Mouse (Mus musculus): ENCODE data around the gene Cxadr. TPM values are rescaled to one million over a fixed set of nuclear protein-coding genes. Genes with fewer than 3 reads are reported as not detected.

The Cxadr gene
- polyA plus RNA-seq (2012; ENCODE audit: insufficient read depth, insufficient read length, missing spikeins) = 30.3 and 30.8 TPM in 2 replicates

GRCm38 (mm10) chr16:78301183-78301830, at the start of gene Cxadr:
Gene Cxadr (plus strand): TSS chr16:78301489.
- H3K27ac ChIP-seq (replicated peaks; ENCODE audit: low read depth, low read length) = peak within 1 kb of the TSS; percentile 45
- peak within 1 kb of the TSS; percentile 77 for H3K4me3 ChIP-seq (ENCODE audit: insufficient read depth, low read depth, low read length)
- H3K4me1 ChIP-seq (ENCODE audit: control insufficient read depth, insufficient read depth, insufficient read length, low read length) = no peaks in the 10 kb centered on the region

GRCm38 (mm10) chr16:78258989-78259388, 42.3 kb upstream of the Cxadr start:
- no peak overlapping the region for H3K4me3 ChIP-seq (ENCODE audit: insufficient read depth, low read depth, low read length)
- no peaks in the 10 kb centered on the region for H3K4me1 ChIP-seq (ENCODE audit: control insufficient read depth, insufficient read depth, insufficient read length, low read length)
- no peak overlapping the region for H3K27ac ChIP-seq (replicated peaks; ENCODE audit: low read depth, low read length)

- Histone ChIP-seq H3K27ac (replicated peaks; ENCODE audit: low read depth, low read length) (no peak overlapping the region), H3K4me3 (ENCODE audit: insufficient read depth, low read depth, low read length) (no peak overlapping the region), H3K4me1 (ENCODE audit: control insufficient read depth, insufficient read depth, insufficient read length, low read length) (peaks cover 4% of the 10 kb centered on the region; the same call in 1 of the 2 replicates)
Observed at GRCm38 (mm10) chr16:78260070-78260879, 41.0 kb upstream of the Cxadr start.

- no peak overlapping the region for H3K27ac ChIP-seq (replicated peaks; ENCODE audit: low read depth, low read length)
- H3K4me3 ChIP-seq (ENCODE audit: insufficient read depth, low read depth, low read length) = no peak overlapping the region
- peaks cover 4% of the 10 kb centered on the region; the same call in 1 of the 2 replicates for H3K4me1 ChIP-seq (ENCODE audit: control insufficient read depth, insufficient read depth, insufficient read length, low read length)
Observed at GRCm38 (mm10) chr16:78261520-78261919, 39.8 kb upstream of the Cxadr start.

DNA sequence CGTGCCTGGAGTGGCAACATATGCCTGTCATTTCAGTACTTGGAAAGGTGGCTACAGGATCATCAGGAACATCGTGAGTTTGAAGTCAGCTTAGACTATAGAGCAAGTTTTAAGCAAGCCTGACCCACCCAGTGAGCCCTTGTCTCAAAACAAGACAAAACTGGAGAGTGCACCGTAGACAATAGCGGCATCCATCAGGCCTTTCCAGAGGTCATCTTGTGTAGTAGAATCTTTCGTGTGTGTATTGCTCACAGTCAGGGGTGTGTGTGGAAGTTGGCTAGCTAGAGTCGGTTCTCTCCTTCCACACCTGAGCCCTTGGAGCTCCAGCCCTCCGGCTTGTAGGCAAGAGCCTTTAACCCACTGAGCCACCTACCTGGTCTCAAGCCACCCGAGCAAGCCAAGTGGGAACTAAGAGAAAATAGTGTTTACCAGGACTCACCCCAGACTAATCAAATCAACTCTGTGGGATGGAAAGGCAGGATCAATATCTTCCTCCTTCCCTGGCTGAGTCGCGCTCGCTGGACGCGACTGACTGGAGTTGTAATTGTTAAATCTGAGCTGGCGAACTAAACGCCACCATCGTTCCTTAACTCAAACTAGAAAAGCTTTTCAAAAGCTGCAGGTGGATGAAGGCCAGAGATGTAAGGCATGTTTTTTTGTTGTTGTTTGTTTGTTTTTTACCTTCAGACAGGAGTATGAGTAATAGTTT, 36.7 kb upstream of the Cxadr start:
- Histone ChIP-seq H3K27ac (replicated peaks; ENCODE audit: low read depth, low read length) (peak overlapping the region; percentile 79), H3K4me3 (ENCODE audit: insufficient read depth, low read depth, low read length) (peak overlapping the region; percentile 44), H3K4me1 (ENCODE audit: control insufficient read depth, insufficient read depth, insufficient read length, low read length) (peaks cover 4% of the 10 kb centered on the region; the same call in 1 of the 2 replicates)

GRCm38 (mm10) chr16:78265151-78265590, 36.1 kb upstream of the Cxadr start:
- H3K27ac ChIP-seq (replicated peaks; ENCODE audit: low read depth, low read length) = peak overlapping the region; percentile 79
- H3K4me1 ChIP-seq (ENCODE audit: control insufficient read depth, insufficient read depth, insufficient read length, low read length) = peaks cover 4% of the 10 kb centered on the region; the same call in 1 of the 2 replicates
- peak overlapping the region; percentile 44 for H3K4me3 ChIP-seq (ENCODE audit: insufficient read depth, low read depth, low read length)

GRCm38 (mm10) chr16:78265826-78266225, 35.5 kb upstream of the Cxadr start:
- H3K4me3 ChIP-seq (ENCODE audit: insufficient read depth, low read depth, low read length) = peak overlapping the region; percentile 44; the same call in 1 of the 2 replicates
- H3K27ac ChIP-seq (replicated peaks; ENCODE audit: low read depth, low read length) = peak overlapping the region; percentile 79; the same call in 1 of the 2 replicates

GRCm38 (mm10) chr16:78267453-78267852, 33.8 kb upstream of the Cxadr start:
- Histone ChIP-seq H3K4me3 (ENCODE audit: insufficient read depth, low read depth, low read length) (no peak overlapping the region), H3K27ac (replicated peaks; ENCODE audit: low read depth, low read length) (no peak overlapping the region), H3K4me1 (ENCODE audit: control insufficient read depth, insufficient read depth, insufficient read length, low read length) (peaks cover 4% of the 10 kb centered on the region; the same call in 1 of the 2 replicates)

More at GRCm38 (mm10) chr16:78265826-78266225, 35.5 kb upstream of the Cxadr start:
- H3K4me1 ChIP-seq (ENCODE audit: control insufficient read depth, insufficient read depth, insufficient read length, low read length) = peaks cover 4% of the 10 kb centered on the region; the same call in 1 of the 2 replicates

GRCm38 (mm10) chr16:78268167-78268566, 33.1 kb upstream of the Cxadr start:
- H3K27ac ChIP-seq (replicated peaks; ENCODE audit: low read depth, low read length) = no peak overlapping the region
- peaks cover 4% of the 10 kb centered on the region; the same call in 1 of the 2 replicates for H3K4me1 ChIP-seq (ENCODE audit: control insufficient read depth, insufficient read depth, insufficient read length, low read length)
- H3K4me3 ChIP-seq (ENCODE audit: insufficient read depth, low read depth, low read length) = no peak overlapping the region

DNA sequence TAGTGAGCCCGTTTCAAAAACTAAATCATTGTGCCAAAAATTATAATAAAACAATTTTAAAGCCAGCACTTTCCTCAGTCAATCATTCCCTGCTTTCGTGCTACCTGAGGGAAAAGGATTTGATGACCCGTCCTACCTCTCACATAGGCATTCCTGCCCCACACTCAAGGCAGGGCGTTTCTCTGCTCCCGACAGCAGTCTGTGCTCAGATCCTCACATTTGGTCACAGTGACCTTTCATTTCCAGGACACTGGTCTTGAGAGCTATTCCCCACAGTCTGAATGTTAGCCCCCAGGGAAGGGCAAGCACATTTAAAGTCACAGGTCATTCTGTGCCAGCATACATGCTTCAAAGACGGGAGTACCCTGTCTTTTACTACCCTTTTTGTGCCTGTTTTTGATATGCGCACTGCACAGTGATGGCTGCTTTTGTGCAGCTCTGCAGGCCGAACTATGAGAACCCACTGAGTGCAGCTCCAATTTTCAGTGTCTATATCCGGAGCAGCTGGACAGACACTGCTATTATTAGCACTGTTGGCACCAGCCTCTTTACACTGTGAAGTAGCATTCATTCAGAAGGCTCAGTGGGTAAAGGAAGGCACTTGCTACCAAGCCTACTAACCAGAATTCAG, 26.3 kb upstream of the Cxadr start:
- Histone ChIP-seq H3K4me3 (ENCODE audit: insufficient read depth, low read depth, low read length) (no peak overlapping the region; the same call in 1 of the 2 replicates), H3K27ac (replicated peaks; ENCODE audit: low read depth, low read length) (peak overlapping the region; percentile 97), H3K4me1 (ENCODE audit: control insufficient read depth, insufficient read depth, insufficient read length, low read length) (no peaks in the 10 kb centered on the region)

GRCm38 (mm10) chr16:78277567-78277966, 23.7 kb upstream of the Cxadr start:
- H3K27ac ChIP-seq (replicated peaks; ENCODE audit: low read depth, low read length) = no peak overlapping the region
- no peak overlapping the region for H3K4me3 ChIP-seq (ENCODE audit: insufficient read depth, low read depth, low read length)

GRCm38 (mm10) chr16:78280093-78280881, 21.0 kb upstream of the Cxadr start:
- H3K4me3 ChIP-seq (ENCODE audit: insufficient read depth, low read depth, low read length) = no peak overlapping the region
- no peak overlapping the region for H3K27ac ChIP-seq (replicated peaks; ENCODE audit: low read depth, low read length)
- H3K4me1 ChIP-seq (ENCODE audit: control insufficient read depth, insufficient read depth, insufficient read length, low read length) = no peaks in the 10 kb centered on the region

More at GRCm38 (mm10) chr16:78277567-78277966, 23.7 kb upstream of the Cxadr start:
- H3K4me1 ChIP-seq (ENCODE audit: control insufficient read depth, insufficient read depth, insufficient read length, low read length) = no peaks in the 10 kb centered on the region

DNA sequence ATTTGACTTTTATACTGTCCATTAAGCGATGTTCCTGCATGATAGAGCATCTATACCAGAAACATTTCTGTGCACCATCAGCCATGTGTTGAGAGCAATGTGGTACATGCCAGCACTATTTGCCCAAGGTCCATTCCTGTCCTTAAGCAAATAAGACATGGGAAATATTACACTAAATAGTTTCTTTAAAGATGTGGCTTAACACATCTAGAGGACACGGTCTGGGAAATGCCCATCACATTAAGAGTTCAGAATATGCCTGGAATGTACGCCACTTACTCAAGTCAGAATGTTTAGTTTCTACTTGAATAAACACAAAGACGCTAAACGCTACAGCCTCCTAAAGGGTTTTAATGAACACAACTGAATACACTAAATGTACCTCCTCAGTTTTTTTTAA, 18.1 kb upstream of the Cxadr start:
- no peak overlapping the region for H3K27ac ChIP-seq (replicated peaks; ENCODE audit: low read depth, low read length)
- H3K4me3 ChIP-seq (ENCODE audit: insufficient read depth, low read depth, low read length) = no peak overlapping the region
- no peaks in the 10 kb centered on the region for H3K4me1 ChIP-seq (ENCODE audit: control insufficient read depth, insufficient read depth, insufficient read length, low read length)

GRCm38 (mm10) chr16:78294051-78294450, 7.2 kb upstream of the Cxadr start:
- Histone ChIP-seq H3K4me3 (ENCODE audit: insufficient read depth, low read depth, low read length) (no peak overlapping the region), H3K27ac (replicated peaks; ENCODE audit: low read depth, low read length) (peak overlapping the region; percentile 52), H3K4me1 (ENCODE audit: control insufficient read depth, insufficient read depth, insufficient read length, low read length) (no peaks in the 10 kb centered on the region; the same call in 1 of the 2 replicates)
